Mouse (Mus musculus) forebrain, embryonic 16.5 days (tissue): ENCODE measurements around the gene Plekho2. TPM values are rescaled to one million over a fixed set of nuclear protein-coding genes. Genes with fewer than 3 reads are reported as not detected.
A peak's percentile ranks its signal among the peaks of the same experiment; 100 is the strongest.

Experiments used
- ATAC-seq: fragments of 200-750 bp; cut with Nextera tagmentation; 2 replicates; pipeline ENCODE4 v1.8.0; 2017; ENCODE audit warnings: mild to moderate bottlenecking, moderate library complexity
- H3K27ac ChIP-seq: fragments of 300-500 bp; sonication (generic); 2 replicates; pipeline ENCODE4 v1.5.1; 2014; ENCODE audit warnings: low read length, control low read depth
- H3K27me3 ChIP-seq: fragments of 300-500 bp; sonication (generic); replicated peaks from 2 replicates; pipeline ENCODE4 v1.6.1; 2014; ENCODE audit warnings: low read length; ENCODE audit not compliant: control insufficient read depth, insufficient read depth
- H3K36me3 ChIP-seq: fragments of 300-500 bp; sonication (generic); 2 replicates; pipeline ENCODE4 v1.6.1; 2014; ENCODE audit not compliant: control insufficient read depth, insufficient read depth
- H3K4me1 ChIP-seq: fragments of 300-500 bp; sonication (generic); replicated peaks from 2 replicates; pipeline ENCODE4 v1.6.1; 2014; ENCODE audit warnings: low read length; ENCODE audit not compliant: control insufficient read depth, insufficient read depth
- H3K4me2 ChIP-seq: fragments of 300-500 bp; sonication (generic); 2 replicates; pipeline ENCODE4 v1.6.1; 2014; ENCODE audit warnings: mild to moderate bottlenecking, low read length, control low read depth
- H3K4me3 ChIP-seq: fragments of 300-500 bp; sonication (generic); replicated peaks from 2 replicates; pipeline ENCODE4 v1.5.1; 2014; ENCODE audit warnings: mild to moderate bottlenecking, low read length, control low read depth
- H3K9ac ChIP-seq: fragments of 300-500 bp; sonication (generic); replicated peaks from 2 replicates; pipeline ENCODE4 v1.6.1; 2014; ENCODE audit warnings: low read depth, low read length, control low read depth
- H3K9me3 ChIP-seq: fragments of 300-500 bp; sonication (generic); 2 replicates; pipeline ENCODE4 v1.6.1; 2016; ENCODE audit warnings: low read length; ENCODE audit not compliant: control insufficient read depth
- WGBS: fragments of 180-500 bp; shearing (Covaris S2); extraction: QIAGEN DNeasy Blood & Tissue Kit; methylation state at CpG from one replicate; pipeline ENCODE4 v1.1.7; 2014; 5-methylcytosine and 5-hydroxymethylcytosine counted together
- polyA plus RNA-seq: library from polyadenylated mRNA; unstranded; fragments of >200 nt; fragmentation: Nextera tagmentation; extraction: Ambion mirVana; gene quantifications from 2 replicates; pipeline ENCODE4 v1.2.1, GENCODE M21; 2015

The Plekho2 gene
- polyA plus RNA-seq: 4.7 and 5.7 TPM in 2 replicates

- Histone ChIP-seq H3K27ac (no peak within 1 kb of the TSS), H3K27me3 (no peaks in the 10 kb centered on the region), H3K9ac (peak within 1 kb of the TSS; percentile 64), H3K36me3 (no peaks in the 10 kb centered on the region), H3K4me3 (peak within 1 kb of the TSS; percentile 63), H3K9me3 (no peaks in the 10 kb centered on the region), H3K4me2 (peak within 1 kb of the TSS; percentile 67), H3K4me1 (peaks cover 15% of the 10 kb centered on the region)
- ATAC-seq: peak; percentile 95
- WGBS: under 1% methylated on average over 42 of the region's 45 CpGs
Observed at GRCm38 (mm10) chr9:65579781-65580371, at the start of gene Plekho2. Gene Plekho2 (minus strand): TSS chr9:65580040.

GRCm38 (mm10) chr9:65629025-65629766 is 49.4 kb upstream of the Plekho2 start, which contains the start of gene Rbpms2:
Gene Rbpms2 (plus strand): TSS chr9:65629648.
- Histone ChIP-seq H3K9ac (peak within 1 kb of the TSS; percentile 57), H3K9me3 (no peaks in the 10 kb centered on the region), H3K36me3 (no peaks in the 10 kb centered on the region), H3K27me3 (peaks cover 25% of the 10 kb centered on the region), H3K4me2 (peak within 1 kb of the TSS; percentile 100), H3K27ac (no peak within 1 kb of the TSS), H3K4me1 (peaks cover 22% of the 10 kb centered on the region), H3K4me3 (peak within 1 kb of the TSS; percentile 72)
- WGBS: 2% methylated on average over 38 of the region's 40 CpGs
- ATAC-seq: no peak

GRCm38 (mm10) chr9:65624266-65624665 is 44.4 kb upstream of the Plekho2 start:
- no peak overlapping the region for H3K27ac ChIP-seq
- H3K9me3 ChIP-seq: no peaks in the 10 kb centered on the region
- WGBS: 70% methylated on average over 2 of the region's 2 CpGs
- no peaks in the 10 kb centered on the region for H3K36me3 ChIP-seq
- H3K4me2 ChIP-seq: no peak overlapping the region
- ATAC-seq: no peak
- no peak overlapping the region for H3K9ac ChIP-seq
- H3K27me3 ChIP-seq: peaks cover 10% of the 10 kb centered on the region
- H3K4me3 ChIP-seq: no peak overlapping the region
- peaks cover 4% of the 10 kb centered on the region for H3K4me1 ChIP-seq

- WGBS: 92% methylated on average over 5 of the region's 5 CpGs
- H3K4me2 ChIP-seq: no peak overlapping the region
- H3K27ac ChIP-seq: no peak overlapping the region
- no peak overlapping the region for H3K9ac ChIP-seq
- H3K4me1 ChIP-seq: no peaks in the 10 kb centered on the region
- no peak overlapping the region for H3K4me3 ChIP-seq
- no peak for ATAC-seq
- no peaks in the 10 kb centered on the region for H3K9me3 ChIP-seq
- H3K27me3 ChIP-seq: no peaks in the 10 kb centered on the region
- no peaks in the 10 kb centered on the region for H3K36me3 ChIP-seq
Observed at GRCm38 (mm10) chr9:65622826-65623225, 43.0 kb upstream of the Plekho2 start.

GRCm38 (mm10) chr9:65621666-65622065 is 41.8 kb upstream of the Plekho2 start:
- no peak for ATAC-seq
- Histone ChIP-seq H3K4me1 (no peaks in the 10 kb centered on the region), H3K4me3 (no peak overlapping the region), H3K36me3 (no peaks in the 10 kb centered on the region), H3K27ac (no peak overlapping the region), H3K9ac (no peak overlapping the region), H3K9me3 (no peaks in the 10 kb centered on the region), H3K27me3 (no peaks in the 10 kb centered on the region), H3K4me2 (no peak overlapping the region)
- WGBS: 94% methylated on average over 2 of the region's 2 CpGs

GRCm38 (mm10) chr9:65621196-65621595 is 41.4 kb upstream of the Plekho2 start:
- WGBS: 82% methylated on average over 4 of the region's 4 CpGs
- Histone ChIP-seq H3K4me1 (no peaks in the 10 kb centered on the region), H3K27ac (no peak overlapping the region), H3K27me3 (no peaks in the 10 kb centered on the region), H3K4me2 (no peak overlapping the region), H3K36me3 (no peaks in the 10 kb centered on the region), H3K4me3 (no peak overlapping the region), H3K9me3 (no peaks in the 10 kb centered on the region), H3K9ac (no peak overlapping the region)
- no peak for ATAC-seq

GRCm38 (mm10) chr9:65619311-65619710 is 39.5 kb upstream of the Plekho2 start:
- Histone ChIP-seq H3K27me3 (no peaks in the 10 kb centered on the region), H3K27ac (no peak overlapping the region), H3K4me3 (no peak overlapping the region), H3K4me2 (no peak overlapping the region), H3K9ac (no peak overlapping the region), H3K9me3 (no peaks in the 10 kb centered on the region), H3K36me3 (no peaks in the 10 kb centered on the region), H3K4me1 (no peaks in the 10 kb centered on the region)
- 65% methylated on average over 3 of the region's 3 CpGs for WGBS
- no peak for ATAC-seq

- no peak for ATAC-seq
- no peaks in the 10 kb centered on the region for H3K36me3 ChIP-seq
- no peak overlapping the region for H3K4me3 ChIP-seq
- H3K9ac ChIP-seq: no peak overlapping the region
- H3K9me3 ChIP-seq: no peaks in the 10 kb centered on the region
- H3K4me2 ChIP-seq: no peak overlapping the region
- no peak overlapping the region for H3K27ac ChIP-seq
- WGBS: 60% methylated on average over 2 of the region's 2 CpGs
- H3K4me1 ChIP-seq: no peaks in the 10 kb centered on the region
- H3K27me3 ChIP-seq: no peaks in the 10 kb centered on the region
Observed at GRCm38 (mm10) chr9:65613098-65613497, 33.3 kb upstream of the Plekho2 start.

- H3K9me3 ChIP-seq: no peaks in the 10 kb centered on the region
- no peak for ATAC-seq
- H3K36me3 ChIP-seq: no peaks in the 10 kb centered on the region
- H3K9ac ChIP-seq: no peak overlapping the region
- H3K27me3 ChIP-seq: no peaks in the 10 kb centered on the region
- WGBS: 93% methylated on average over 5 of the region's 5 CpGs
- H3K4me2 ChIP-seq: no peak overlapping the region
- no peaks in the 10 kb centered on the region for H3K4me1 ChIP-seq
- no peak overlapping the region for H3K4me3 ChIP-seq
- no peak overlapping the region for H3K27ac ChIP-seq
Observed at GRCm38 (mm10) chr9:65611969-65612486, 32.2 kb upstream of the Plekho2 start.
